Mouse (Mus musculus) liver, embryonic 13.5 days (tissue): ENCODE results near the gene Zfp87. TPM values are rescaled to one million over a fixed set of nuclear protein-coding genes. Genes with fewer than 3 reads are reported as not detected.
A peak's percentile ranks its signal among the peaks of the same experiment; 100 is the strongest.

Experiments used
- ATAC-seq: fragments of 200-750 bp; cut with Nextera tagmentation; 2 replicates; pipeline ENCODE4 v1.8.0; 2017; ENCODE audit warnings: low read depth, mild to moderate bottlenecking, moderate number of reproducible peaks, moderate library complexity
- DNase-seq: peaks from one replicate; pipeline ENCODE4 v3.0.0; 2022
- H3K27ac ChIP-seq: fragments of 300-500 bp; sonication (generic); 2 replicates; pipeline ENCODE4 v1.5.1; 2015; ENCODE audit warnings: moderate library complexity, mild to moderate bottlenecking, inconsistent platforms
- H3K27me3 ChIP-seq: fragments of 300-500 bp; sonication (generic); 2 replicates; pipeline ENCODE4 v1.6.1; 2015; ENCODE audit warnings: mild to moderate bottlenecking, inconsistent platforms
- H3K36me3 ChIP-seq: fragments of 300-500 bp; sonication (generic); 2 replicates; pipeline ENCODE4 v1.6.1; 2015; ENCODE audit warnings: mild to moderate bottlenecking, inconsistent platforms
- H3K4me1 ChIP-seq: fragments of 300-500 bp; sonication (generic); replicated peaks from 2 replicates; pipeline ENCODE4 v1.6.1; 2015; ENCODE audit warnings: inconsistent platforms
- H3K4me2 ChIP-seq: fragments of 300-500 bp; sonication (generic); 2 replicates; pipeline ENCODE4 v1.6.1; 2015; ENCODE audit warnings: inconsistent platforms, mild to moderate bottlenecking, moderate library complexity
- H3K4me3 ChIP-seq: fragments of 300-500 bp; sonication (generic); replicated peaks from 2 replicates; pipeline ENCODE4 v1.5.1; 2015; ENCODE audit warnings: mild to moderate bottlenecking, inconsistent platforms
- H3K9ac ChIP-seq: fragments of 300-500 bp; sonication (generic); 2 replicates; pipeline ENCODE4 v1.6.1; 2015; ENCODE audit warnings: mild to moderate bottlenecking, inconsistent platforms
- H3K9me3 ChIP-seq: fragments of 300-500 bp; sonication (generic); replicated peaks from 2 replicates; pipeline ENCODE4 v1.6.1; 2016; ENCODE audit warnings: inconsistent platforms
- WGBS: fragments of 180-500 bp; shearing (Covaris S2); methylation state at CpG from one replicate; pipeline ENCODE4 v1.1.7; 2015; ENCODE audit not compliant: insufficient replicate concordance; 5-methylcytosine and 5-hydroxymethylcytosine counted together
- polyA plus RNA-seq: library from polyadenylated mRNA; unstranded; fragments of >200 nt; fragmentation: Nextera tagmentation; extraction: Ambion mirVana; gene quantifications from 2 replicates; pipeline ENCODE4 v1.2.1, GENCODE M21; 2015

Zfp87 gene
- polyA plus RNA-seq, 1 experiment from 2014 or later: 9.1 TPM

DNA sequence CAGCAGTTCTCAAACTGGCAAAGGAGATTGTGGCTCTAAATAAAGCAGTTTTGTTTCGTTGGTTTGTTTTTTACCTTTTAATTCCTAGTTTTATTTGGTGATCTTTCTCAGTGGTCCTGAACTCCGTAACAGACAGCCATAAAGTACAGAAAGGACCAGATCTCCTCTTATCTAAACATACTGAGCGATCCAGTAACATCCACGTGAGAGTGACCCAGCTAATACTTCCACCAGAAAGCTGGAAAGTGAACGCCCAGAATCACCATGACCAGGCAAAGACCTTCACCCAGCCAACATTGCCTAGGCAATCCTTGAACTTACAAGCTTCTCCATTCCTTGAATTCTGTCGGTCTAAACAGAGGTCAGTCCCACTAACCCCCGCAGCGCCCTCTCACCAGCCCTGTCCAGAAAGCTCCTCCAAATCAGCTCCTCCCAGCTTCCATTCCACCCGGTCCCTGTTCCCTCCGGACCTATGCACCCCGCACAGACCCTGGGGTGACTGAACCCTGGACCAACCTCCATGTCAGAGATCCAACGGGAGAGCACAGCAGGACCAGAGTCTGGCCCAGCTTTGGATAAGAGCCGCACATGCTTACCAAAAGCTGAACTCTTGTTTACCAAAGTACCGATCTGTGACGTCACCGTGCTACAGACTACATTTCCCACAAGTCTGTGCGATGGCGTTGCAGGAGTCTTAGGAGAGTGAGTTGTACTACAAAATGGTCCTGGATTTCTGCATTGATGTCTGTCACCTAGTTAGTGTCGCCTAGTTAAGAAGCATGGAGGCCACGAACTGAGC is 42.2 kb downstream of the Zfp87 start, which contains the start of gene Zfp874b:
Gene Zfp874b (minus strand): TSS at position 634 of the 799 bp plus-strand sequence.
- WGBS: 2% methylated on average over 20 of the region's 20 CpGs
- ATAC-seq (peak; percentile 94), DNase-seq (peak; percentile 79)
- H3K9me3 ChIP-seq: no peaks in the 10 kb centered on the region
- peak within 1 kb of the TSS; percentile 76 for H3K4me2 ChIP-seq
- no peaks in the 10 kb centered on the region for H3K36me3 ChIP-seq
- peaks cover 21% of the 10 kb centered on the region for H3K4me1 ChIP-seq
- H3K9ac ChIP-seq: peak within 1 kb of the TSS; percentile 79
- H3K27me3 ChIP-seq: no peaks in the 10 kb centered on the region
- H3K4me3 ChIP-seq: peak within 1 kb of the TSS; percentile 75
- H3K27ac ChIP-seq: peak within 1 kb of the TSS; percentile 87

DNA sequence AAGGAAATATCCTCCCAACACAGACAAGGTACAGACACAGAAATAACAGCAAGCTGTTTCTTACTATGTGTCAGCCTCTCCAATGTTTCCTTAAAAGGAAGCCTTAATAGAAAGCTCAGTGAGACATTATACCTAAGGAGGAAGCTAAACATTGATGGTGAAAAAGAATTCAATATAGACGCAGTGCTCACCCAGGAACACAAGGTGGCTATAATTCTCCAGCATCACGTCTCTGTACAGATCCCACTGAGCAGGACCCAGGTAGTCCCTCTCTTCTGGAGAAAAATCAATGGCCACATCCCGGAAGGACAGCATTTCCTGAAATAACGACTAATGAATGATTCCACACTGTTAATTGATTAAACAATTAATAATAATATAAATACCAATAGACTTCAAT is 44.4 kb downstream of the Zfp87 start:
- H3K4me3 ChIP-seq: no peak overlapping the region
- H3K36me3 ChIP-seq: peaks cover 4% of the 10 kb centered on the region; the same call in 1 of the 2 replicates
- H3K9me3 ChIP-seq: no peaks in the 10 kb centered on the region
- no peak for DNase-seq
- no peaks in the 10 kb centered on the region for H3K27me3 ChIP-seq
- 57% methylated on average over 4 of the region's 4 CpGs for WGBS
- no peak overlapping the region for H3K9ac ChIP-seq
- H3K4me2 ChIP-seq: 0 out of 2 replicates have a peak overlapping the region, but pooled peaks have one; percentile 0
- H3K4me1 ChIP-seq: peaks cover 21% of the 10 kb centered on the region
- no peak overlapping the region for H3K27ac ChIP-seq
- ATAC-seq: no peak

DNA sequence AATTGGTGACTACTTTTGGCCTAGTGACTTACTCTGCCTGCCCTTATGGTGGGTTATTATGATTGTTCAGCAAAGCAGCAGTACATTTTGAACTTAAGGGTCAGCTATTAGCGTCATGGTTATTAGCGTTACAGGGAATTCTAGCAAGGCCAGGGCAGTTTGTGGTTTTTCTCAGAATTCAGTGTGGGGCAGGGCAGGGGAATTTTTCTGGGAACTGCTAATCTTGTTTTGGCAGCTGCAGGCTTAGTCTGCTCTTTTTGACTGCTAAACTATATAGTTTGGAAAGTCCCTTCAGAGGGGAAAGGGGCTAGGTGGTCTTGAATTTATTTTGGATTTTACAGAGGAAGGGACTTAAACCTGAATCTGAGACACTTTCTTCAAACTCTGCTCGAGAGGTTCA is 56.7 kb downstream of the Zfp87 start:
- H3K9me3 ChIP-seq: 0 out of 2 replicates have a peak, but pooled peaks cover 5% of the 10 kb centered on the region
- H3K4me1 ChIP-seq: no peaks in the 10 kb centered on the region
- no peak overlapping the region for H3K4me3 ChIP-seq
- DNase-seq: no peak
- H3K27me3 ChIP-seq: no peaks in the 10 kb centered on the region
- WGBS: 60% methylated on average over 3 of the region's 3 CpGs
- no peak overlapping the region for H3K4me2 ChIP-seq
- peaks cover 28% of the 10 kb centered on the region for H3K36me3 ChIP-seq
- no peak overlapping the region for H3K9ac ChIP-seq
- ATAC-seq: peak; percentile 26; the same call in 1 of the 2 replicates
- H3K27ac ChIP-seq: no peak overlapping the region

Other genes starting within 250 kb of the Zfp87 start
- 0.41 and 0.46 TPM in 2 replicates for gene Zfp458, start 247.7 kb downstream of the Zfp87 start, polyA plus RNA-seq
- gene Zfp457, start 219.7 kb downstream of the Zfp87 start, polyA plus RNA-seq: 0.10 and 0.14 TPM in 2 replicates
- gene Zfp595, start 193.6 kb downstream of the Zfp87 start, polyA plus RNA-seq: 0.86 and 1.2 TPM in 2 replicates
- 0.30 and 0.63 TPM in 2 replicates for gene Gm28044, start 165.6 kb downstream of the Zfp87 start, polyA plus RNA-seq
- gene Zfp953, start 165.6 kb downstream of the Zfp87 start, polyA plus RNA-seq: 0.61 and 0.79 TPM in 2 replicates
- 0.27 TPM in 1 of 2 replicates, not detected in the other for gene Gm28041, start 150.4 kb downstream of the Zfp87 start, polyA plus RNA-seq
- gene Zfp456, start 150.4 kb downstream of the Zfp87 start, polyA plus RNA-seq: 0.48 and 0.61 TPM in 2 replicates
- 1.7 and 1.9 TPM in 2 replicates for gene Zfp429, start 126.4 kb downstream of the Zfp87 start, polyA plus RNA-seq
- gene Zfp459, start 104.8 kb downstream of the Zfp87 start, polyA plus RNA-seq: 0.13 and 0.18 TPM in 2 replicates
- gene Zfp874a, start 74.6 kb downstream of the Zfp87 start, polyA plus RNA-seq: 5.2 and 6.4 TPM in 2 replicates
- gene Zfp874b, start 41.9 kb downstream of the Zfp87 start, polyA plus RNA-seq: 3.3 and 3.8 TPM in 2 replicates
- 3.1 and 3.3 TPM in 2 replicates for gene Zfp58, start 25.6 kb downstream of the Zfp87 start, polyA plus RNA-seq
- not detected in 2 replicates for gene Gm26965, start within 50 bp of the Zfp87 start, polyA plus RNA-seq
- gene Zfp748, start 27.7 kb upstream of the Zfp87 start, polyA plus RNA-seq: 5.1 and 5.9 TPM in 2 replicates
- gene Zfp729b, start 83.5 kb upstream of the Zfp87 start, polyA plus RNA-seq: 1.3 and 1.9 TPM in 2 replicates
- gene Gm49345, start 111.6 kb upstream of the Zfp87 start, polyA plus RNA-seq: 0.13 TPM in 1 of 2 replicates, not detected in the other
- gene Zfp729a, start 111.6 kb upstream of the Zfp87 start, polyA plus RNA-seq: 0.71 and 1.2 TPM in 2 replicates
- gene Zfp738, start 160.9 kb upstream of the Zfp87 start, polyA plus RNA-seq: 2.4 and 3.1 TPM in 2 replicates
- gene Zfp65, start 203.0 kb upstream of the Zfp87 start, polyA plus RNA-seq: 1.3 and 2.1 TPM in 2 replicates
- 1.1 and 1.5 TPM in 2 replicates for gene Zfp85, start 229.1 kb upstream of the Zfp87 start, polyA plus RNA-seq